Mouse (Mus musculus): Measurements from ENCODE around the gene Bhlha15. TPM values are rescaled to one million over a fixed set of nuclear protein-coding genes. Genes with fewer than 3 reads are reported as not detected.

The Bhlha15 gene
- 2.0 TPM for polyA plus RNA-seq (2015; fragmentation: Illumina TruSeq; extraction: RNeasy Lipid Tissue Mini Kit (QIAGEN cat#74804); ENCODE audit: insufficient read depth, low replicate concordance)

DNA sequence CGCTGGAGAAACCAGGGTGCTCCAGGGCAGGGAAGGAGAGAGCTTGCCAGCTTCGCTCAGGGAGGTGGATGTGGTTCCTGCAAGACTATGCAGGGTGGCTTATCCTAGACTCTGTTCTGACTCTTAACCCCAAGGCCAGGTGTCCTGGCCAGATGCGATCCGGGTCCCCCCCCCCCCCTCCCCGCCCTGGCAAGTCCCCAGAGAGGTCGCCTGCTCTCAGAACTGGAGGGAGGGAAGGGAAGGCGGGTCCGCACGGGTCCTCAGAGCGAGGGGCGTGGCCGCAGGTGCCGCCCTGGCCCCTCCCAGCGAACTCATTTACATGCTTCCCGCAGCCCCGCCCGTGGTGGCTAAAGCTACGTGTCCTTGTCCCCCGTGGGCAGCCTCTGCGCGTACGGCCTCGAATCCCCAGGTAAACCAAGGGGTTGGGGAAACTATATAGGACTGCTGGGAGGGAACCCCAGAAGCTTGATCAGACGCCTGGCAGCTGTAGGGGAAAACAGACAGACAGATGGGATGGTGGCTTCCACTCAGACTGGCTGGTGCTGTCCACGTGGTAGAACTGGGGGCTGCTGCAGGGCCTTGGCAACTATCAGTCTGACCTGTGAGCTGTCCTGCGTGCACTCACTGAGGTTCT, at the start of gene Bhlha15:
TSS of gene Bhlha15 (plus strand) at position 337 of the 634 bp plus-strand sequence.

DNA sequence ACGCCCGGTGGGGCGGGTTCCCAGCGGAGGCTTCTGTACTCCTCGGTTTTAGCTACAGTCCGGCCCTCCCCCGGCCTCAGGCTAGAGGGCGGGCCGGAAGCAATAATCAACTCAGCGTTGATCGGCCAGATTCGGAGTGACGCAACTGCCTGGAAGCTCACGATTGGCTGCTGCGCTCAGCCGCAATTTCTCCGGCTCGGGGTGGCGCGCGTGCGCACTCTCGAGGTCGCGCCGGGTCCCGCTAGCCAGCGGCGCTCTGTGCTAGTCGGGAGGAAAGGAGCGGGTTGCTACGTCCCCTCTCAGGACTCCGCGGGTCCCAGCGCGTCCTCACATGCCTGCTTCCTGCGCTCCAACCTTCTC, 33.4 kb downstream of the Bhlha15 start, which contains the start of gene Tecpr1:
TSS of gene Tecpr1 (minus strand) at position 113 of the 360 bp plus-strand sequence.

Other genes starting within 250 kb of the Bhlha15 start
- gene Ccz1, start 175.4 kb upstream of the Bhlha15 start, polyA plus RNA-seq (2015; fragmentation: Illumina TruSeq; extraction: RNeasy Lipid Tissue Mini Kit (QIAGEN cat#74804); ENCODE audit: insufficient read depth, low replicate concordance) = 93.1 TPM
- gene Ocm, start 163.6 kb upstream of the Bhlha15 start, polyA plus RNA-seq (2015; fragmentation: Illumina TruSeq; extraction: RNeasy Lipid Tissue Mini Kit (QIAGEN cat#74804); ENCODE audit: insufficient read depth, low replicate concordance) = not detected
- 18.0 TPM for gene Lmtk2, start 89.8 kb upstream of the Bhlha15 start, polyA plus RNA-seq (2015; fragmentation: Illumina TruSeq; extraction: RNeasy Lipid Tissue Mini Kit (QIAGEN cat#74804); ENCODE audit: insufficient read depth, low replicate concordance)
- 26.0 TPM for gene Tecpr1, start 33.3 kb downstream of the Bhlha15 start, polyA plus RNA-seq (2015; fragmentation: Illumina TruSeq; extraction: RNeasy Lipid Tissue Mini Kit (QIAGEN cat#74804); ENCODE audit: insufficient read depth, low replicate concordance)
- 65.9 TPM for gene Bri3, start 54.2 kb downstream of the Bhlha15 start, polyA plus RNA-seq (2015; fragmentation: Illumina TruSeq; extraction: RNeasy Lipid Tissue Mini Kit (QIAGEN cat#74804); ENCODE audit: insufficient read depth, low replicate concordance)
- 0.25 TPM for gene Baiap2l1, start 167.8 kb downstream of the Bhlha15 start, polyA plus RNA-seq (2015; fragmentation: Illumina TruSeq; extraction: RNeasy Lipid Tissue Mini Kit (QIAGEN cat#74804); ENCODE audit: insufficient read depth, low replicate concordance)

All from spleen, adult 10 weeks (tissue).